Mouse (Mus musculus) brain, embryonic 18.5 days (tissue): ENCODE data around the gene Dzip1.

Source experiments
- DNase-seq: peaks from one replicate; pipeline ENCODE4 v3.0.0-alpha.2; 2012; ENCODE audit warnings: low read depth, low spot score

The Dzip1 gene

GRCm38 (mm10) chr14:118836145-118836544 is 89.1 kb downstream of the Dzip1 start:
- no peak for DNase-seq

GRCm38 (mm10) chr14:118834313-118834712 is 90.9 kb downstream of the Dzip1 start:
- no peak for DNase-seq

- no peak for DNase-seq
Observed at GRCm38 (mm10) chr14:118833241-118833640, 92.0 kb downstream of the Dzip1 start.

- no peak for DNase-seq
Observed at GRCm38 (mm10) chr14:118831597-118831996, 93.7 kb downstream of the Dzip1 start.

- DNase-seq = no peak
Observed at GRCm38 (mm10) chr14:118829331-118830095, 95.7 kb downstream of the Dzip1 start.

GRCm38 (mm10) chr14:118827283-118827904 is 97.9 kb downstream of the Dzip1 start:
- no peak for DNase-seq

GRCm38 (mm10) chr14:118826346-118826745 is 98.9 kb downstream of the Dzip1 start:
- no peak for DNase-seq
